Mouse (Mus musculus): Measurements from ENCODE around the gene Sh3bgrl3. TPM values are rescaled to one million over a fixed set of nuclear protein-coding genes. Genes with fewer than 3 reads are reported as not detected.

Sh3bgrl3 gene
- total RNA-seq (2012; rRNA removed): 151 and 153 TPM in 2 replicates
- total RNA-seq (2014; rRNA removed): 104 and 128 TPM in 2 replicates
- polyA plus RNA-seq (2012; ENCODE audit: insufficient read length, low read depth): 289 and 362 TPM in 2 replicates

DNA sequence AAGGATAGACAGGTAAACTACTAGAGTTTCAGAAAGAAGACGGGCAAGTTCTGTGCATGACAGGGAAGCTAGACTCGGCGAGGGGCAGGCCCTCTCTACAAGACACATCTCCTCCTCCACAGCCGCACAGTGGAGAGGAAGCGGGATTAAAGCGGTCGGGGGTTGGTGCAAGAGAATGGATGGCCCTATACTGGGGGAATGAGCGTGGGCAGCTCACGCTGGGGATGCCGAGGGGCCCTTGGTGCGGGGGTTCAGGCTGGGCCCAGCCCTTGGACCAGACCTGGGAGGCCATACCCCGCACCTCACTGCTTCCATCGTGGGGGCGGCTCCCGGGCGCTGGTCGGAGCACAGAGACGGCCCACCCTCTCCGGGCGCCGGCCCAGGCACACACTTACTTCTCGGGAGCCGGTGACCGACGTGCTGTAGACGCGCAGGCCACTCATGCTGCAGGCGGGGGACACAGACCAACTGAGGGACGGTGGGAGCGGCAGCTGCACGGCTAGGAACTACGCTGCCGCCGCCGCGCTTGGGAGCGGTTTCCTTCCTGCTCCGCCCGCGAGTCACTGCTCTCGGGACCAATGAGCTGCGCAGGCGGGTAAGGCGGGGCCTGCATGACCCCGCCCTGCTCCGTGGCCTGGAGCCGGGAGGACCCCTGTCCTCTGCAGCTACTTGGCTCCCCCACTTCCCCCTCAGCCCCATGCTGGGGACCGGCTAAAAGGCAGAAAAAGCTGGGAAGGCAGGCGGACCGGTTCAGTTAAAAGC lies at the start of gene Sh3bgrl3:
Gene Sh3bgrl3 (minus strand): TSS at position 569 of the 762 bp plus-strand sequence.
- peak; percentile 78 for DNase-seq (ENCODE audit: extremely low read depth)
- TF ChIP-seq CHD2 (IDR thresholded peaks at IDR 0.05; ENCODE audit: low read length) (peak; percentile 22; the same call in 1 of the 2 replicates), USF2 (conservative IDR thresholded peaks at IDR 0.05; ENCODE audit: low read depth, low read length) (no peak), EP300 (IDR thresholded peaks at IDR 0.05; ENCODE audit: low read length) (no peak), E2F4 (IDR thresholded peaks at IDR 0.05; ENCODE audit: insufficient replicate concordance, low read depth, low read length) (0 out of 2 replicates have a peak, but pooled peaks have one; percentile 38), ETS1 (conservative IDR thresholded peaks at IDR 0.05; ENCODE audit: low read depth, low read length) (no peak), ZC3H11A (IDR thresholded peaks at IDR 0.05; ENCODE audit: low read depth, low read length) (no peak), CTCF (conservative IDR thresholded peaks at IDR 0.05 in 1 of 2, IDR thresholded peaks at IDR 0.05 in 1 of 2; ENCODE audit: low read depth in 2 of 2, low read length in 2 of 2) (no peak), ELF1 (IDR thresholded peaks at IDR 0.05; ENCODE audit: low read depth, low read length) (peak; percentile 81; the same call in 1 of the 2 replicates), MYC (IDR thresholded peaks at IDR 0.05; ENCODE audit: low read depth, low read length) (no peak), SMC3 (IDR thresholded peaks at IDR 0.05; ENCODE audit: low read depth, low read length) (no peak), ZNF384 (IDR thresholded peaks at IDR 0.05; ENCODE audit: low read depth, low read length) (no peak), NRF1 (IDR thresholded peaks at IDR 0.05; ENCODE audit: low read depth, low read length) (peak; percentile 79), POLR2A (IDR thresholded peaks at IDR 0.05; ENCODE audit: low read depth, low read length) (peak; percentile 85), ZMIZ1 (IDR thresholded peaks at IDR 0.05; ENCODE audit: low read depth, low read length) (peak; percentile 79; the same call in 1 of the 2 replicates), HCFC1 (IDR thresholded peaks at IDR 0.05; ENCODE audit: low read depth, low read length) (peak; percentile 39), RAD21 (IDR thresholded peaks at IDR 0.05; ENCODE audit: low read depth, low read length) (no peak), PAX5 (IDR thresholded peaks at IDR 0.05; ENCODE audit: low read length) (no peak), MEF2A (IDR thresholded peaks at IDR 0.05; ENCODE audit: borderline replicate concordance, low read depth, low read length) (no peak; the same call in 1 of the 2 replicates), MAFK (IDR thresholded peaks at IDR 0.05; ENCODE audit: insufficient replicate concordance, low read length) (no peak), USF1 (IDR thresholded peaks at IDR 0.05; ENCODE audit: low read depth, low read length) (no peak), POLR2AphosphoS2 (IDR thresholded peaks at IDR 0.05; ENCODE audit: low read depth, low read length) (peak; percentile 60; the same call in 1 of the 2 replicates), TBP (conservative IDR thresholded peaks at IDR 0.05; ENCODE audit: low read depth, low read length) (0 out of 2 replicates have a peak, but pooled peaks have one; percentile 54), JUND (conservative IDR thresholded peaks at IDR 0.05; ENCODE audit: low read depth, low read length) (no peak), BHLHE40 (IDR thresholded peaks at IDR 0.05; ENCODE audit: low read depth, low read length) (no peak), TCF12 (IDR thresholded peaks at IDR 0.05; ENCODE audit: low read depth, low read length) (peak; percentile 41; the same call in 1 of the 2 replicates), MXI1 (IDR thresholded peaks at IDR 0.05; ENCODE audit: low read depth, low read length) (peak; percentile 81; the same call in 1 of the 2 replicates), UBTF (IDR thresholded peaks at IDR 0.05; ENCODE audit: low read depth, low read length) (no peak), ZKSCAN1 (IDR thresholded peaks at IDR 0.05; ENCODE audit: borderline replicate concordance, low read depth, low read length) (no peak), MAZ (IDR thresholded peaks at IDR 0.05; ENCODE audit: low read depth, low read length) (0 out of 2 replicates have a peak, but pooled peaks have one; percentile 34), CHD1 (IDR thresholded peaks at IDR 0.05; ENCODE audit: low read depth, low read length) (0 out of 2 replicates have a peak, but pooled peaks have one; percentile 40), RCOR1 (conservative IDR thresholded peaks at IDR 0.05; ENCODE audit: low read depth, low read length) (no peak), GABPA (IDR thresholded peaks at IDR 0.05; ENCODE audit: insufficient replicate concordance, low read depth, low read length) (no peak), SIN3A (IDR thresholded peaks at IDR 0.05; ENCODE audit: low read length) (peak; percentile 83), IRF4 (IDR thresholded peaks at IDR 0.05; ENCODE audit: low read depth, low read length) (peak; percentile 35; the same call in 1 of the 2 replicates), NELFE (IDR thresholded peaks at IDR 0.05; ENCODE audit: low read depth, low read length) (peak; percentile 85), MAX (IDR thresholded peaks at IDR 0.05; ENCODE audit: low read length) (peak; percentile 37; the same call in 1 of the 2 replicates), KAT2A (IDR thresholded peaks at IDR 0.05; ENCODE audit: insufficient replicate concordance, low read length) (no peak)

More for the DNA sequence above, at the start of gene Sh3bgrl3:
- H3K4me2 ChIP-seq (ENCODE audit: insufficient read depth, low read depth, poor library complexity, severe bottlenecking): peak within 1 kb of the TSS; percentile 91
- H3K9me3 ChIP-seq (replicated peaks; ENCODE audit: low read length): no peaks in the 10 kb centered on the region
- peak within 1 kb of the TSS; percentile 32 for H3K27ac ChIP-seq (ENCODE audit: insufficient read depth, low read depth)
- peaks cover 26 to 51% of the 10 kb centered on the region in 2 experiments for H3K4me1 ChIP-seq (ENCODE audit: control insufficient read depth in 1 of 2, insufficient read depth in 2 of 2)
- no peaks in the 10 kb centered on the region for H3K27me3 ChIP-seq (replicated peaks)
- dilution Hi-C loops (cut with MboI; ENCODE audit: extremely low pct_ligation_motif_present, extremely low pct_unique_long_range_greater_than_20kb, low sequenced_read_pairs): no loop called here
- in situ Hi-C loops (cut with MboI; ENCODE audit: low pct_ligation_motif_present, low pct_unique_long_range_greater_than_20kb, low sequenced_read_pairs): loop anchor here (5.0 kb wide), 1 partner anchor 36 kb away; no protein-coding TSS in a partner anchor
- H3K36me3 ChIP-seq (replicated peaks in 1 of 2; ENCODE audit: control insufficient read depth in 1 of 2, insufficient read depth in 1 of 2, low read length in 1 of 2): peaks cover 27 to 70% of the 10 kb centered on the region in 2 experiments
- peak within 1 kb of the TSS; percentile 91 for H3K9ac ChIP-seq (ENCODE audit: insufficient read depth, low read depth)
- peak within 1 kb of the TSS; percentile 70 to 95 (median 84) for H3K4me3 ChIP-seq (replicated peaks in 1 of 3; ENCODE audit: low read depth in 2 of 3, low read length in 2 of 3, poor library complexity in 1 of 3)
- peaks cover 6% of the 10 kb centered on the region; the same call in 1 of the 2 replicates for H3K79me2 ChIP-seq (replicated peaks; ENCODE audit: control insufficient read depth, extremely low read depth, insufficient read depth, poor library complexity, severe bottlenecking)

Measured in CH12.LX (cell line).